Comparison of ENCODE assay signal across 50 mouse cellular contexts in genomic region chr2:158456451-158456850, GRCm38 (mm10). TPM values are rescaled to one million over a fixed set of nuclear protein-coding genes. Genes with fewer than 3 reads are reported as not detected.
"Had no signal": no experiment of that assay in that cellular context is flagged by ENCODE, and none has a peak within 500 bp of the region (broad histone marks: within the 10 kb centered on the region; RNA-seq: fewer than 3 reads in every experiment).

No protein-coding gene starts in this region.

- H3K4me2 ChIP-seq: heart, embryonic 11.5 days; heart, embryonic 12.5 days; heart, embryonic 13.5 days; heart, embryonic 15.5 days; hindbrain, embryonic 12.5 days; hindbrain, embryonic 13.5 days; hindbrain, embryonic 14.5 days; hindbrain, embryonic 15.5 days; intestine, embryonic 15.5 days; kidney, embryonic 15.5 days had no signal

- DNase-seq: heart, postnatal 10 days; heart, postnatal 36 days; heart, postnatal 4 days; kidney, adult 11 months; kidney, adult 18-20 months; kidney, adult 2 months; kidney, adult 8-10 months; kidney, adult 9 months; kidney, postnatal 10 days; kidney, postnatal 14 days; kidney, postnatal 25 days; kidney, postnatal 36 days; kidney, postnatal 4 days; layer of hippocampus, adult 9-11 months; layer of hippocampus, postnatal 36 days had no signal

- H3K4me1 ChIP-seq: heart, embryonic 10.5 days; heart, embryonic 12.5 days; heart, embryonic 13.5 days; heart, embryonic 15.5 days; hindbrain, embryonic 10.5 days; hindbrain, embryonic 12.5 days; hindbrain, embryonic 13.5 days; hindbrain, embryonic 15.5 days; intestine, embryonic 15.5 days; kidney, embryonic 15.5 days had no signal

- H3K9me3 ChIP-seq: heart, embryonic 10.5 days; heart, embryonic 12.5 days; heart, embryonic 13.5 days; heart, embryonic 15.5 days; hindbrain, embryonic 10.5 days; hindbrain, embryonic 12.5 days; hindbrain, embryonic 13.5 days; hindbrain, embryonic 15.5 days; intestine, embryonic 15.5 days; kidney, embryonic 15.5 days had no signal

- H3K27me3 ChIP-seq: heart, embryonic 12.5 days; heart, embryonic 13.5 days; heart, embryonic 15.5 days; hindbrain, embryonic 12.5 days; hindbrain, embryonic 13.5 days; hindbrain, embryonic 15.5 days; intestine, embryonic 15.5 days; kidney, embryonic 15.5 days had no signal

- H3K9ac ChIP-seq: heart, embryonic 12.5 days; heart, embryonic 13.5 days; heart, embryonic 15.5 days; hindbrain, embryonic 12.5 days; hindbrain, embryonic 13.5 days; hindbrain, embryonic 14.5 days; hindbrain, embryonic 15.5 days; intestine, embryonic 15.5 days; kidney, embryonic 15.5 days had no signal

- ATAC-seq: hindbrain, embryonic 16.5 days; hindbrain, postnatal 0 days; inflammation-experienced regulatory T-cells, adult 6 months; intestine, embryonic 15.5 days had no signal

- H3K27ac ChIP-seq: heart, embryonic 10.5 days; heart, embryonic 13.5 days; heart, embryonic 15.5 days; hindbrain, embryonic 10.5 days; hindbrain, embryonic 12.5 days; hindbrain, embryonic 13.5 days; hindbrain, embryonic 14.5 days; hindbrain, embryonic 15.5 days; hindbrain, postnatal 0 days; intestine, embryonic 15.5 days; kidney, embryonic 15.5 days; kidney, postnatal 0 days; layer of hippocampus, adult 2 months; left cerebral cortex, adult 2 months had no signal

- H3K4me3 ChIP-seq: heart, embryonic 10.5 days; heart, embryonic 12.5 days; heart, embryonic 13.5 days; heart, embryonic 15.5 days; hindbrain, embryonic 10.5 days; hindbrain, embryonic 12.5 days; hindbrain, embryonic 13.5 days; hindbrain, embryonic 15.5 days; intestine, embryonic 15.5 days; kidney, embryonic 15.5 days; layer of hippocampus, adult 2 months; left cerebral cortex, adult 2 months had no signal

RNA-seq across cellular contexts. Expression of gene Adig, which starts 46.0 kb away (rescaled TPM):
- total RNA-seq: hematopoietic stem cell, adult 5-6 weeks; hindbrain, postnatal 0 days; layer of hippocampus, adult 18-20 months; layer of hippocampus, adult 2 months; layer of hippocampus, adult 8-10 months; layer of hippocampus, postnatal 10 days; layer of hippocampus, postnatal 14 days; layer of hippocampus, postnatal 25 days; layer of hippocampus, postnatal 36 days; left cerebral cortex, adult 18-20 months; left cerebral cortex, adult 2 months had no signal
- polyA plus RNA-seq: heart, embryonic 10.5 days; heart, embryonic 11.5 days; heart, embryonic 12.5 days; heart, embryonic 13.5 days; heart, embryonic 14.5 days; heart, embryonic 15.5 days; heart, embryonic 16.5 days; heart, postnatal 0 days; hindbrain, embryonic 10.5 days; hindbrain, embryonic 11.5 days; hindbrain, embryonic 12.5 days; hindbrain, embryonic 13.5 days; hindbrain, embryonic 14.5 days; hindbrain, embryonic 15.5 days; hindbrain, embryonic 16.5 days; hindbrain, postnatal 0 days; inflammation-experienced regulatory T-cells, adult 6 months; intestine, embryonic 14.5 days; intestine, embryonic 15.5 days; kidney, embryonic 14.5 days; kidney, embryonic 15.5 days; kidney, embryonic 16.5 days; kidney, postnatal 0 days had no signal

RNA-seq across cellular contexts. Expression of gene Arhgap40, which starts 56.1 kb away (rescaled TPM):
- total RNA-seq: heart, adult 8-10 months; heart, postnatal 10 days; heart, postnatal 25 days; heart, postnatal 36 days; heart, postnatal 4 days; hematopoietic stem cell, adult 5-6 weeks; layer of hippocampus, adult 18-20 months; layer of hippocampus, adult 2 months; layer of hippocampus, postnatal 25 days; layer of hippocampus, postnatal 36 days; left cerebral cortex, adult 18-20 months had no signal
- polyA plus RNA-seq: heart, embryonic 10.5 days; heart, embryonic 11.5 days; heart, embryonic 13.5 days; heart, embryonic 15.5 days; heart, embryonic 16.5 days; heart, postnatal 0 days; inflammation-experienced regulatory T-cells, adult 6 months; large intestine, adult 2 months had no signal
